Mouse (Mus musculus) hindbrain, embryonic 11.5 days (tissue): ENCODE data around the gene Col4a2. TPM values are rescaled to one million over a fixed set of nuclear protein-coding genes. Genes with fewer than 3 reads are reported as not detected.
A peak's percentile ranks its signal among the peaks of the same experiment; 100 is the strongest.

Source experiments
- ATAC-seq: fragments of 200-750 bp; cut with Nextera tagmentation; 2 replicates; pipeline ENCODE4 v1.8.0; 2017; ENCODE audit warnings: mild to moderate bottlenecking, moderate TSS enrichment, moderate library complexity; ENCODE audit not compliant: low FRiP score
- DNase-seq: peaks from one replicate; pipeline ENCODE4 v3.0.0-alpha.2; 2015; ENCODE audit warnings: low spot score
- H3K27ac ChIP-seq: fragments of 300-500 bp; sonication (generic); 2 replicates; pipeline ENCODE4 v1.5.1; 2014; ENCODE audit warnings: mild to moderate bottlenecking, low read depth, low read length
- H3K27me3 ChIP-seq: fragments of 300-500 bp; sonication (generic); 2 replicates; pipeline ENCODE4 v1.6.1; 2014; ENCODE audit warnings: mild to moderate bottlenecking, low read length, moderate library complexity, mixed read lengths; ENCODE audit not compliant: control insufficient read depth, insufficient read depth
- H3K36me3 ChIP-seq: fragments of 300-500 bp; sonication (generic); 2 replicates; pipeline ENCODE4 v1.6.1; 2014; ENCODE audit warnings: mild to moderate bottlenecking, low read length, moderate library complexity, mixed read lengths; ENCODE audit not compliant: control insufficient read depth, insufficient read depth
- H3K4me1 ChIP-seq: fragments of 300-500 bp; sonication (generic); replicated peaks from 2 replicates; pipeline ENCODE4 v1.6.1; 2014; ENCODE audit warnings: low read length, mixed read lengths; ENCODE audit not compliant: control insufficient read depth, insufficient read depth
- H3K4me2 ChIP-seq: fragments of 300-500 bp; sonication (generic); replicated peaks from 2 replicates; pipeline ENCODE4 v1.6.1; 2014; ENCODE audit warnings: mild to moderate bottlenecking, low read depth, low read length
- H3K4me3 ChIP-seq: fragments of 300-500 bp; sonication (generic); 2 replicates; pipeline ENCODE4 v1.5.1; 2014; ENCODE audit warnings: low read depth, low read length
- H3K9ac ChIP-seq: fragments of 300-500 bp; sonication (generic); 2 replicates; pipeline ENCODE4 v1.6.1; 2014; ENCODE audit warnings: low read depth, low read length
- H3K9me3 ChIP-seq: fragments of 300-500 bp; sonication (generic); 2 replicates; pipeline ENCODE4 v1.6.1; 2016; ENCODE audit warnings: low read length; ENCODE audit not compliant: control insufficient read depth
- WGBS: fragments of 180-500 bp; shearing (Covaris S2); extraction: QIAGEN DNeasy Blood & Tissue Kit; methylation state at CpG from one replicate; pipeline ENCODE4 v1.1.7; 2014; 5-methylcytosine and 5-hydroxymethylcytosine counted together
- polyA plus RNA-seq: library from polyadenylated mRNA; unstranded; fragments of >200 nt; fragmentation: Nextera tagmentation; extraction: Ambion mirVana; gene quantifications from 2 replicates; pipeline ENCODE4 v1.2.1, GENCODE M21; 2014

Col4a2 gene
- polyA plus RNA-seq, result 26.2 and 29.9 TPM in 2 replicates

DNA sequence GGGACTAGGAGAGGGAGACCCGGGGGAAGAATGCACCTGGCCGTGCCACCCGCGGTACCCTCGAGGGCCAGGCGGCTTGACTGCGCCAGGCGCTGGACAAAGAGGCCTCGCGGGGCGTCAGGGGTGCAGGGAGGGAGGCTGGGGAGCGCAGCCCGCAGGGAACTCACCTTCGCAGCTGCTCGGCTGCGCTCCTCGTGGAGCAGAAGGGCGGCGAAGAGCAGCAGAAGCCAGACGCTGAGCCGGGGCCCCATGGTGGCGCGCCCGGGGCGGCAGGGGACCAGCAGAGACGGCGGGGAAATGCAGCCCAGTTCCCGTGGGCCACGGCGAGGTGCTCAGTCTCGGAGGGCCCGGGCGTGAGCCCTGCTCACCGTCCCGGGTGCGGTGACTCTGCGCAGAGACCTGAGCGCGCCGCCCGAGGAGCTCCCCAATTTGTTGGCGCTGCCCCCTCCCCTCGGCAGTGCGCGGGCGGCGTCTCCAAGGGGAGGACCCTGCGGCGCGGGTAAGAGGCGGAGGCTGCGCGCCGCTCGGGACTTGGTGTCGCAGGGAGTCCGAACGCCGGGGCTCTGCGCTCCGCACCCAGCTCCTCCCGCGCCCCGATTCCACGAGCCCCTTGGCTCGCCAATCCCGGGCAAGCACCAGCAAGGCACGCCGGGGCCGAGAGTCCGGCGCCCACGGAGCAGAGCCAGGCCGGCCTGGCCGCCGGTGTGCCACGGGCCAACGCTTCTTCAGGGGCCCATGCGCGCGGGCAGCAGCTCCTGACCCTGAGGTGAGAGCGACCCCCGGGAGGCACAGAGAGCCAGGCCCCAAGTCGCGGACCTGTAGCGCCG is at the start of gene Col4a2, which contains the start of gene Col4a1:
Gene Col4a2, plus strand, starts transcription at position 457 of the 827 bp plus-strand sequence.
Gene Col4a1, minus strand, starts transcription at position 478 of the 827 bp plus-strand sequence.
- Histone ChIP-seq H3K4me3 (peak within 1 kb of the TSS; percentile 59), H3K36me3 (no peaks in the 10 kb centered on the region), H3K9me3 (no peaks in the 10 kb centered on the region), H3K9ac (peak within 1 kb of the TSS; percentile 69), H3K4me1 (peaks cover 7% of the 10 kb centered on the region), H3K27me3 (peaks cover 45% of the 10 kb centered on the region), H3K27ac (peak within 1 kb of the TSS; percentile 54), H3K4me2 (peak within 1 kb of the TSS; percentile 91)
- ATAC-seq (peak; percentile 48; the same call in 1 of the 2 replicates), DNase-seq (peak; percentile 78)
- WGBS, result under 1% methylated on average over 63 of the region's 87 CpGs

- no peak overlapping the region for H3K9ac ChIP-seq
- H3K9me3 ChIP-seq, result no peaks in the 10 kb centered on the region
- 84% methylated on average over 6 of the region's 6 CpGs for WGBS
- DNase-seq, result no peak
- no peak overlapping the region for H3K27ac ChIP-seq
- no peak overlapping the region for H3K4me3 ChIP-seq
- H3K36me3 ChIP-seq, result no peaks in the 10 kb centered on the region
- no peak for ATAC-seq
- H3K4me1 ChIP-seq, result no peaks in the 10 kb centered on the region
- no peak overlapping the region for H3K4me2 ChIP-seq
- no peaks in the 10 kb centered on the region for H3K27me3 ChIP-seq
These were observed 48.8 kb upstream of the Col4a2 start for GRCm38 (mm10) chr8:11263848-11264247.

GRCm38 (mm10) chr8:11265971-11266370 is 46.6 kb upstream of the Col4a2 start:
- ATAC-seq, result no peak
- no peak for DNase-seq
- H3K4me1 ChIP-seq, result no peaks in the 10 kb centered on the region
- H3K27ac ChIP-seq, result no peak overlapping the region
- no peaks in the 10 kb centered on the region for H3K9me3 ChIP-seq
- 77% methylated on average over 3 of the region's 3 CpGs for WGBS
- no peaks in the 10 kb centered on the region for H3K27me3 ChIP-seq
- no peak overlapping the region for H3K4me3 ChIP-seq
- H3K4me2 ChIP-seq, result no peak overlapping the region
- no peak overlapping the region for H3K9ac ChIP-seq
- no peaks in the 10 kb centered on the region for H3K36me3 ChIP-seq

- no peaks in the 10 kb centered on the region for H3K27me3 ChIP-seq
- 80% methylated on average over 2 of the region's 2 CpGs for WGBS
- no peak overlapping the region for H3K4me3 ChIP-seq
- no peak overlapping the region for H3K4me2 ChIP-seq
- H3K9me3 ChIP-seq, result no peaks in the 10 kb centered on the region
- no peaks in the 10 kb centered on the region for H3K4me1 ChIP-seq
- H3K36me3 ChIP-seq, result no peaks in the 10 kb centered on the region
- no peak overlapping the region for H3K9ac ChIP-seq
- DNase-seq (no peak), ATAC-seq (no peak)
- H3K27ac ChIP-seq, result no peak overlapping the region
These were observed 46.1 kb upstream of the Col4a2 start for GRCm38 (mm10) chr8:11266471-11266870.

DNA sequence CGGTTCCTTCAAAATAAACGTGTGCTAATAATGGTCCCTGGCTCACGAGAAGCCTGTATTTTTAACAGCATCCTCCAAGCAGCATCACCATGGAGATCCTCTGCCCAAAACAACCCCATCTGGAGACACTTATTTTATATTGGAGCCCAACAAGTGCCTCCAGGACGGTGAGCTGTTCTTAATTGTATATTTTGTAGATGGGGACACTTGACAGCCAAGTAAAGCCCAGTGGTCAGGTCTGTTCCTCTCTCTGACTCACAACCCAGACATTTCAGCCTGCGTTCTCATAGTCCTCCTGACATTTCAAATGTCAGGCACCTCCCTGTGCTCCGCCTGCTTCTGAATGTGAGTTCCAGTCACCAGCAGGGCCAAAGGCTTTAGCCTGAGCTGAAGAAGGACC is 43.9 kb upstream of the Col4a2 start:
- H3K4me1 ChIP-seq, result no peaks in the 10 kb centered on the region
- ATAC-seq (no peak), DNase-seq (no peak)
- H3K36me3 ChIP-seq, result no peaks in the 10 kb centered on the region
- WGBS, result 83% methylated on average over 6 of the region's 6 CpGs
- H3K4me3 ChIP-seq, result no peak overlapping the region
- no peaks in the 10 kb centered on the region for H3K27me3 ChIP-seq
- H3K9me3 ChIP-seq, result no peaks in the 10 kb centered on the region
- H3K4me2 ChIP-seq, result no peak overlapping the region
- H3K27ac ChIP-seq, result no peak overlapping the region
- no peak overlapping the region for H3K9ac ChIP-seq

GRCm38 (mm10) chr8:11270826-11271225 is 41.8 kb upstream of the Col4a2 start:
- Histone ChIP-seq H3K4me3 (no peak overlapping the region), H3K4me2 (no peak overlapping the region), H3K36me3 (no peaks in the 10 kb centered on the region), H3K27me3 (no peaks in the 10 kb centered on the region), H3K27ac (no peak overlapping the region), H3K9ac (no peak overlapping the region), H3K9me3 (no peaks in the 10 kb centered on the region), H3K4me1 (no peaks in the 10 kb centered on the region)
- ATAC-seq, result no peak
- DNase-seq, result no peak
- WGBS, result 69% methylated on average over 6 of the region's 6 CpGs

DNA sequence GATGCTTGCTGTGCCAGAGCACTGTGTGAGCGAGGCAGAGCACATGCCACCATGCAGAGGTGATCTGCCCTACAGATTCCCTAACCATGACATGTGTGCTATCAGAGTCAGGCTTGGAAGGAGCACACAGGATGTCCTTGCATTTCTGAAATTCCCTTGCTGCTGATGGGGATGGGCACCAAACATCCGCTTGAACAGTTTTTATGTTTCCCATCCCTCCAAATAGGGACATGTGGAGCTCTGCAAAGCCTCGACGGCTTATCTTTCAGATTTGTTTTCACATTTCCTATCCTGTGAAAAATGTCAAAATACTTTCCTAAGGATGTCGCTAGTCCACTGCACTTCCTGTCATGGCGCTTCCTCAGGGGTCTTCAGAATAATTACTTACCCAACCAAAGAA is 40.4 kb upstream of the Col4a2 start:
- H3K9ac ChIP-seq, result no peak overlapping the region
- H3K27ac ChIP-seq, result no peak overlapping the region
- no peak for DNase-seq
- H3K9me3 ChIP-seq, result no peaks in the 10 kb centered on the region
- ATAC-seq, result no peak
- no peak overlapping the region for H3K4me2 ChIP-seq
- H3K4me1 ChIP-seq, result no peaks in the 10 kb centered on the region
- H3K4me3 ChIP-seq, result no peak overlapping the region
- H3K36me3 ChIP-seq, result no peaks in the 10 kb centered on the region
- H3K27me3 ChIP-seq, result no peaks in the 10 kb centered on the region
- 86% methylated on average over 6 of the region's 6 CpGs for WGBS

DNA sequence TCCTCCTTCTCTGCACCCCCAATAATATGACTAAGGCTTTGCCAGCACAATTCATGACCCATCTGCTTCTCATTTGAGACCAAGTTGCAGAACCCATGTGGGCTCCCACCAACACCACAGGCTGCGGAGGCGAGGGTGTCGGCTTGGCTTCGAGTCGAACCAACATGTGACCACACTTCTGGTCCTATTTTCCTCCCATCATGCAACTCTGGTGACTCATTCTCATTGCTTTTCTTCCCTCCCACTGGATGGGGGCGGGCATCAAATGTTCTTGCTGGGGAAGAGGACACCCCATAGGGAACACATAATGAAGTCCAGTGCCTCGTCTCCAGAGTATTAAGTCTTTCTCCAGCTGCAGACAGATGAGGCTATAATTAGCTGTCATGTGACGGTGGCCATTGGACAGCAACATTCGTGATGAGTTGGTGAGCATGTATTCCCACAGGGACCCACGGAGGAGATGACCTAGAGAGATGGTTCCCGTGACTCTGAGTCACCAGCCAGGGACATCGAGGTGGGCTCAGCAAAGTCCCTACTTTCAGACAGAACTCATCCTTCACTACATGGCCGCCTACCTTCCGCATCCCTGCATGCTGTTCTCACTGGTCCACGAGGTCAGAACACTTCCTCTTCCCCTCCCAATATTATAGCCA is 39.0 kb upstream of the Col4a2 start:
- DNase-seq (no peak), ATAC-seq (no peak)
- H3K27me3 ChIP-seq, result no peaks in the 10 kb centered on the region
- no peak overlapping the region for H3K27ac ChIP-seq
- H3K9ac ChIP-seq, result no peak overlapping the region
- no peak overlapping the region for H3K4me3 ChIP-seq
- WGBS, result 89% methylated on average over 15 of the region's 15 CpGs
- no peak overlapping the region for H3K4me2 ChIP-seq
- H3K4me1 ChIP-seq, result no peaks in the 10 kb centered on the region
- no peaks in the 10 kb centered on the region for H3K9me3 ChIP-seq
- no peaks in the 10 kb centered on the region for H3K36me3 ChIP-seq
